Mouse (Mus musculus) forebrain, embryonic 10.5 days (tissue): ENCODE measurements at regions not wholly inside any gene's neighbourhood (a gene's known extent, or its start where the extent isn't known, plus 50 kb on each side); places are given as distances from the start of the nearest gene placed in this dataset.

ENCODE experiments used
- DNase-seq: peaks from one replicate; pipeline ENCODE4 v3.0.0-alpha.2; 2017; ENCODE audit warnings: low spot score; ENCODE audit errors: extremely low spot score
- H3K27ac ChIP-seq: fragments of 300-500 bp; sonication (generic); 2 replicates; pipeline ENCODE4 v1.5.1; 2016; ENCODE audit warnings: mild to moderate bottlenecking
- H3K27me3 ChIP-seq: fragments of 300-500 bp; sonication (generic); 2 replicates; pipeline ENCODE4 v1.6.1; 2016; ENCODE audit warnings: mild to moderate bottlenecking; ENCODE audit not compliant: poor library complexity, severe bottlenecking
- H3K36me3 ChIP-seq: fragments of 300-500 bp; sonication (generic); replicated peaks from 2 replicates; pipeline ENCODE4 v1.6.1; 2016; ENCODE audit warnings: mild to moderate bottlenecking, moderate library complexity
- H3K4me1 ChIP-seq: fragments of 300-500 bp; sonication (generic); 2 replicates; pipeline ENCODE4 v1.6.1; 2016
- H3K4me3 ChIP-seq: fragments of 300-500 bp; sonication (generic); 2 replicates; pipeline ENCODE4 v1.5.1; 2016; ENCODE audit warnings: mild to moderate bottlenecking, moderate library complexity
- H3K9me3 ChIP-seq: fragments of 300-500 bp; sonication (generic); 2 replicates; pipeline ENCODE4 v1.6.1; 2016; ENCODE audit warnings: mild to moderate bottlenecking, moderate library complexity
- WGBS: fragments of 180-500 bp; shearing (Covaris S2); methylation state at CpG from one replicate; pipeline ENCODE4 v1.1.7; 2016; 5-methylcytosine and 5-hydroxymethylcytosine counted together

- Histone ChIP-seq H3K27ac (no peak overlapping the region), H3K9me3 (no peaks in the 10 kb centered on the region), H3K27me3 (0 out of 2 replicates have a peak, but pooled peaks cover 4% of the 10 kb centered on the region), H3K4me1 (peaks cover 23% of the 10 kb centered on the region), H3K4me3 (no peak overlapping the region), H3K36me3 (no peaks in the 10 kb centered on the region)
- 90% methylated on average over 9 of the region's 9 CpGs for WGBS
- DNase-seq, result no peak
These were observed 123.2 kb downstream of the Cartpt start for GRCm38 (mm10) chr13:99777736-99778135.

GRCm38 (mm10) chr13:99765965-99766364, 134.9 kb downstream of the Cartpt start:
- WGBS, result 64% methylated on average over 5 of the region's 5 CpGs
- H3K27me3 ChIP-seq, result no peaks in the 10 kb centered on the region
- H3K9me3 ChIP-seq, result no peaks in the 10 kb centered on the region
- H3K4me1 ChIP-seq, result peaks cover 12% of the 10 kb centered on the region; the same call in 1 of the 2 replicates
- H3K27ac ChIP-seq, result no peak overlapping the region
- DNase-seq, result no peak
- no peak overlapping the region for H3K4me3 ChIP-seq
- H3K36me3 ChIP-seq, result no peaks in the 10 kb centered on the region

GRCm38 (mm10) chr13:99764764-99765163, 136.1 kb downstream of the Cartpt start:
- no peaks in the 10 kb centered on the region for H3K27me3 ChIP-seq
- H3K9me3 ChIP-seq, result no peaks in the 10 kb centered on the region
- no peak overlapping the region for H3K27ac ChIP-seq
- H3K4me1 ChIP-seq, result peaks cover 12% of the 10 kb centered on the region; the same call in 1 of the 2 replicates
- DNase-seq, result no peak
- WGBS, result 87% methylated on average over 3 of the region's 3 CpGs
- no peaks in the 10 kb centered on the region for H3K36me3 ChIP-seq
- no peak overlapping the region for H3K4me3 ChIP-seq

- Histone ChIP-seq H3K9me3 (no peaks in the 10 kb centered on the region), H3K36me3 (no peaks in the 10 kb centered on the region), H3K4me1 (peaks cover 12% of the 10 kb centered on the region; the same call in 1 of the 2 replicates), H3K27me3 (no peaks in the 10 kb centered on the region), H3K27ac (no peak overlapping the region), H3K4me3 (no peak overlapping the region)
- WGBS, result 79% methylated on average over 6 of the region's 6 CpGs
- no peak for DNase-seq
These were observed 136.7 kb downstream of the Cartpt start for GRCm38 (mm10) chr13:99764097-99764714.

- H3K4me3 ChIP-seq, result no peak overlapping the region
- WGBS, result 80% methylated on average over 9 of the region's 9 CpGs
- H3K36me3 ChIP-seq, result no peaks in the 10 kb centered on the region
- no peaks in the 10 kb centered on the region for H3K27me3 ChIP-seq
- H3K9me3 ChIP-seq, result no peaks in the 10 kb centered on the region
- no peak overlapping the region for H3K27ac ChIP-seq
- peaks cover 12% of the 10 kb centered on the region; the same call in 1 of the 2 replicates for H3K4me1 ChIP-seq
- no peak for DNase-seq
These were observed 139.0 kb downstream of the Cartpt start for GRCm38 (mm10) chr13:99761843-99762242.

- DNase-seq, result no peak
- H3K4me3 ChIP-seq, result no peak overlapping the region
- no peak overlapping the region for H3K27ac ChIP-seq
- no peaks in the 10 kb centered on the region for H3K36me3 ChIP-seq
- H3K4me1 ChIP-seq, result peaks cover 12% of the 10 kb centered on the region; the same call in 1 of the 2 replicates
- no peaks in the 10 kb centered on the region for H3K9me3 ChIP-seq
- WGBS, result 77% methylated on average over 4 of the region's 4 CpGs
- no peaks in the 10 kb centered on the region for H3K27me3 ChIP-seq
These were observed 139.5 kb downstream of the Cartpt start for GRCm38 (mm10) chr13:99761423-99761822.

GRCm38 (mm10) chr13:99760646-99761045, 140.2 kb downstream of the Cartpt start:
- 87% methylated on average over 4 of the region's 4 CpGs for WGBS
- Histone ChIP-seq H3K4me3 (no peak overlapping the region), H3K9me3 (no peaks in the 10 kb centered on the region), H3K36me3 (no peaks in the 10 kb centered on the region), H3K27ac (no peak overlapping the region), H3K27me3 (no peaks in the 10 kb centered on the region), H3K4me1 (peaks cover 12% of the 10 kb centered on the region; the same call in 1 of the 2 replicates)
- no peak for DNase-seq

- H3K4me1 ChIP-seq, result peaks cover 12% of the 10 kb centered on the region; the same call in 1 of the 2 replicates
- no peak overlapping the region for H3K4me3 ChIP-seq
- H3K36me3 ChIP-seq, result no peaks in the 10 kb centered on the region
- no peak overlapping the region for H3K27ac ChIP-seq
- 92% methylated on average over 10 of the region's 10 CpGs for WGBS
- DNase-seq, result no peak
- H3K9me3 ChIP-seq, result no peaks in the 10 kb centered on the region
- H3K27me3 ChIP-seq, result no peaks in the 10 kb centered on the region
These were observed 141.4 kb downstream of the Cartpt start for GRCm38 (mm10) chr13:99759256-99760044.

- 92% methylated on average over 5 of the region's 5 CpGs for WGBS
- H3K4me3 ChIP-seq, result no peak overlapping the region
These were observed 146.2 kb downstream of the Cartpt start for GRCm38 (mm10) chr13:99754701-99755100.

GRCm38 (mm10) chr13:99754251-99754652, 146.6 kb downstream of the Cartpt start:
- DNase-seq, result no peak
- H3K4me1 ChIP-seq, result no peaks in the 10 kb centered on the region
- no peaks in the 10 kb centered on the region for H3K27me3 ChIP-seq
- no peaks in the 10 kb centered on the region for H3K36me3 ChIP-seq
- H3K9me3 ChIP-seq, result no peaks in the 10 kb centered on the region
- H3K4me3 ChIP-seq, result no peak overlapping the region
- H3K27ac ChIP-seq, result no peak overlapping the region
- 80% methylated on average over 5 of the region's 5 CpGs for WGBS

More at GRCm38 (mm10) chr13:99754701-99755100, 146.2 kb downstream of the Cartpt start:
- no peaks in the 10 kb centered on the region for H3K9me3 ChIP-seq
- H3K36me3 ChIP-seq, result no peaks in the 10 kb centered on the region
- no peak overlapping the region for H3K27ac ChIP-seq
- H3K4me1 ChIP-seq, result no peaks in the 10 kb centered on the region
- DNase-seq, result no peak
- H3K27me3 ChIP-seq, result no peaks in the 10 kb centered on the region

GRCm38 (mm10) chr13:99753526-99753925, 147.4 kb downstream of the Cartpt start:
- Histone ChIP-seq H3K9me3 (no peaks in the 10 kb centered on the region), H3K27me3 (no peaks in the 10 kb centered on the region), H3K36me3 (no peaks in the 10 kb centered on the region), H3K4me3 (no peak overlapping the region), H3K4me1 (no peaks in the 10 kb centered on the region), H3K27ac (no peak overlapping the region)
- WGBS, result 93% methylated on average over 3 of the region's 3 CpGs
- no peak for DNase-seq

GRCm38 (mm10) chr13:99750729-99751128, 150.2 kb downstream of the Cartpt start:
- 91% methylated on average over 8 of the region's 8 CpGs for WGBS

GRCm38 (mm10) chr13:99749342-99749741, 151.5 kb downstream of the Cartpt start:
- WGBS, result 87% methylated on average over 6 of the region's 6 CpGs
- no peak overlapping the region for H3K27ac ChIP-seq

More at GRCm38 (mm10) chr13:99750729-99751128, 150.2 kb downstream of the Cartpt start:
- no peaks in the 10 kb centered on the region for H3K27me3 ChIP-seq
- no peaks in the 10 kb centered on the region for H3K36me3 ChIP-seq
- no peak for DNase-seq
- H3K9me3 ChIP-seq, result no peaks in the 10 kb centered on the region
- H3K4me3 ChIP-seq, result no peak overlapping the region
- H3K4me1 ChIP-seq, result no peaks in the 10 kb centered on the region
- H3K27ac ChIP-seq, result no peak overlapping the region

More at GRCm38 (mm10) chr13:99749342-99749741, 151.5 kb downstream of the Cartpt start:
- DNase-seq, result no peak
- H3K4me1 ChIP-seq, result peaks cover 9% of the 10 kb centered on the region
- H3K36me3 ChIP-seq, result no peaks in the 10 kb centered on the region
- H3K27me3 ChIP-seq, result no peaks in the 10 kb centered on the region
- H3K9me3 ChIP-seq, result no peaks in the 10 kb centered on the region
- no peak overlapping the region for H3K4me3 ChIP-seq
